Mouse (Mus musculus): ENCODE results near the gene 4933436I01Rik. TPM values are rescaled to one million over a fixed set of nuclear protein-coding genes. Genes with fewer than 3 reads are reported as not detected.

Gene 4933436I01Rik
- polyA plus RNA-seq (2011; ENCODE audit: insufficient read depth, insufficient read length, low read depth, missing spikeins): not detected in 2 replicates

- TF ChIP-seq EP300 (IDR thresholded peaks at IDR 0.05; ENCODE audit: insufficient read depth, low read depth, low read length): no peak
- TF ChIP-seq CTCF (IDR thresholded peaks at IDR 0.05; ENCODE audit: low read depth, low read length): no peak
- Histone ChIP-seq H3K4me1 (ENCODE audit: control insufficient read depth, insufficient read depth, low read length) (no peaks in the 10 kb centered on the region), H3K27me3 (ENCODE audit: control insufficient read depth, insufficient read depth, low read length, poor library complexity, severe bottlenecking) (no peaks in the 10 kb centered on the region), H3K4me3 (ENCODE audit: low read depth, low read length) (no peak within 1 kb of the TSS), H3K36me3 (ENCODE audit: control insufficient read depth, insufficient read depth, low read length, poor library complexity, severe bottlenecking) (no peaks in the 10 kb centered on the region), H3K9ac (ENCODE audit: low read depth, poor library complexity, severe bottlenecking) (no peak within 1 kb of the TSS), H3K27ac (ENCODE audit: insufficient read depth, low read length) (no peak within 1 kb of the TSS), H3K9me3 (replicated peaks; ENCODE audit: control insufficient read depth, insufficient read depth, low read length, poor library complexity, severe bottlenecking) (no peaks in the 10 kb centered on the region)
These were observed at the start of gene 4933436I01Rik for GRCm38 (mm10) chrX:67921350-67921749. TSS of gene 4933436I01Rik (minus strand) at chrX:67921450.

- H3K4me3 ChIP-seq (ENCODE audit: low read depth, low read length): no peak overlapping the region
- no peaks in the 10 kb centered on the region for H3K4me1 ChIP-seq (ENCODE audit: control insufficient read depth, insufficient read depth, low read length)
- H3K36me3 ChIP-seq (ENCODE audit: control insufficient read depth, insufficient read depth, low read length, poor library complexity, severe bottlenecking): no peaks in the 10 kb centered on the region
- no peak overlapping the region for H3K27ac ChIP-seq (ENCODE audit: insufficient read depth, low read length)
- TF ChIP-seq CTCF (IDR thresholded peaks at IDR 0.05; ENCODE audit: low read depth, low read length) (no peak), EP300 (IDR thresholded peaks at IDR 0.05; ENCODE audit: insufficient read depth, low read depth, low read length) (no peak), POLR2A (IDR thresholded peaks at IDR 0.05; ENCODE audit: insufficient read depth, low read length) (no peak)
- no peaks in the 10 kb centered on the region for H3K9me3 ChIP-seq (replicated peaks; ENCODE audit: control insufficient read depth, insufficient read depth, low read length, poor library complexity, severe bottlenecking)
- no peak overlapping the region for H3K9ac ChIP-seq (ENCODE audit: low read depth, poor library complexity, severe bottlenecking)
- H3K27me3 ChIP-seq (ENCODE audit: control insufficient read depth, insufficient read depth, low read length, poor library complexity, severe bottlenecking): no peaks in the 10 kb centered on the region
These were observed 3.7 kb upstream of the 4933436I01Rik start for GRCm38 (mm10) chrX:67924769-67925470.

- no peaks in the 10 kb centered on the region for H3K4me1 ChIP-seq (ENCODE audit: control insufficient read depth, insufficient read depth, low read length)
- no peak overlapping the region for H3K9ac ChIP-seq (ENCODE audit: low read depth, poor library complexity, severe bottlenecking)
- H3K36me3 ChIP-seq (ENCODE audit: control insufficient read depth, insufficient read depth, low read length, poor library complexity, severe bottlenecking): no peaks in the 10 kb centered on the region
- no peak for TF ChIP-seq POLR2A (IDR thresholded peaks at IDR 0.05; ENCODE audit: insufficient read depth, low read length)
- H3K9me3 ChIP-seq (replicated peaks; ENCODE audit: control insufficient read depth, insufficient read depth, low read length, poor library complexity, severe bottlenecking): no peaks in the 10 kb centered on the region
- H3K4me3 ChIP-seq (ENCODE audit: low read depth, low read length): no peak overlapping the region
- no peaks in the 10 kb centered on the region for H3K27me3 ChIP-seq (ENCODE audit: control insufficient read depth, insufficient read depth, low read length, poor library complexity, severe bottlenecking)
- H3K27ac ChIP-seq (ENCODE audit: insufficient read depth, low read length): no peak overlapping the region
These were observed 37.8 kb downstream of the 4933436I01Rik start for GRCm38 (mm10) chrX:67883406-67883805.

Other genes starting within 250 kb of the 4933436I01Rik start
- not detected in 2 replicates for gene Gm1140, start 227.9 kb downstream of the 4933436I01Rik start, polyA plus RNA-seq (2011; ENCODE audit: insufficient read depth, insufficient read length, low read depth, missing spikeins)
- gene Gm14692, start 225.8 kb downstream of the 4933436I01Rik start, polyA plus RNA-seq (2011; ENCODE audit: insufficient read depth, insufficient read length, low read depth, missing spikeins): not detected in 2 replicates

All from ES-Bruce4 (cell line).